ENCODE assay signal across 32 mouse cellular contexts in the genomic region with DNA sequence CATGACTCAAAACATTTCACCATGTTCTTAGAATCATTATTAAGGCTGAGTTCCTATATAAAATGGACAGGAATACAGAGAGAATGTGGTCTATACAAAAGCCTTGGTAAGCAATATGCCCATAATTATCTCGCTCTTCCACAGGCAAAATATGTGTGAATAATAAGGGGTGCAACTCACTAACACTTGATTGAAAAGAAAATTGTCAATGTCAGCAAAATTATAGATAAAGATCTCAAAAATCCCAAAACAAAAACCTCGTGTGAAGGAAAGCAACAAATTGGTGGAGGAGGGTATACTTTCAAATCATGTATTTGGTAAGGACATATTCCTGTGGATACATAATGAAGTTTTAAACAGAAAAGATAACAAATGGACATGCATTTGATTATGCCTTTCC.
"Had no signal": no experiment of that assay in that cellular context is flagged by ENCODE, and none has a peak within 500 bp of the region (broad histone marks: within the 10 kb centered on the region; RNA-seq: fewer than 3 reads in every experiment).

No protein-coding gene starts in this region.

- H3K9me3 ChIP-seq: limb, embryonic 10.5 days; limb, embryonic 12.5 days; limb, embryonic 13.5 days; limb, embryonic 15.5 days; liver, embryonic 12.5 days; liver, embryonic 13.5 days; liver, embryonic 15.5 days; lung, embryonic 15.5 days; megakaryocyte, embryonic 14.5 days; midbrain, embryonic 10.5 days; midbrain, embryonic 12.5 days; midbrain, embryonic 13.5 days; midbrain, embryonic 15.5 days; neural tube, embryonic 12.5 days; neural tube, embryonic 13.5 days had no signal

- H3K4me3 ChIP-seq: limb, embryonic 10.5 days; limb, embryonic 12.5 days; limb, embryonic 13.5 days; limb, embryonic 15.5 days; liver, embryonic 12.5 days; liver, embryonic 13.5 days; liver, embryonic 15.5 days; lung, embryonic 15.5 days; megakaryocyte, embryonic 14.5 days; midbrain, embryonic 10.5 days; midbrain, embryonic 12.5 days; midbrain, embryonic 13.5 days; midbrain, embryonic 15.5 days; myocyte; neural tube, embryonic 12.5 days; neural tube, embryonic 13.5 days had no signal

- H3K27ac ChIP-seq: limb, embryonic 10.5 days; limb, embryonic 12.5 days; limb, embryonic 13.5 days; limb, embryonic 15.5 days; liver, embryonic 12.5 days; liver, embryonic 13.5 days; liver, embryonic 14.5 days; liver, embryonic 15.5 days; lung, embryonic 15.5 days; macrophage; midbrain, embryonic 10.5 days; midbrain, embryonic 12.5 days; midbrain, embryonic 13.5 days; midbrain, embryonic 15.5 days; neural tube, embryonic 12.5 days; neural tube, embryonic 13.5 days had no signal

- H3K36me3 ChIP-seq: limb, embryonic 10.5 days; limb, embryonic 12.5 days; limb, embryonic 13.5 days; limb, embryonic 15.5 days; liver, embryonic 12.5 days; liver, embryonic 13.5 days; liver, embryonic 15.5 days; lung, embryonic 15.5 days; midbrain, embryonic 10.5 days; midbrain, embryonic 12.5 days; midbrain, embryonic 13.5 days; midbrain, embryonic 15.5 days; neural tube, embryonic 12.5 days; neural tube, embryonic 13.5 days had no signal

- ATAC-seq: liver, embryonic 12.5 days; liver, postnatal 0 days; lung, postnatal 0 days; midbrain, embryonic 13.5 days; midbrain, embryonic 15.5 days; midbrain, embryonic 16.5 days had no signal

- H3K4me2 ChIP-seq: limb, embryonic 12.5 days; limb, embryonic 13.5 days; limb, embryonic 15.5 days; liver, embryonic 11.5 days; liver, embryonic 12.5 days; liver, embryonic 13.5 days; liver, embryonic 15.5 days; lung, embryonic 14.5 days; lung, embryonic 15.5 days; midbrain, embryonic 11.5 days; midbrain, embryonic 12.5 days; midbrain, embryonic 13.5 days; midbrain, embryonic 15.5 days; neural tube, embryonic 12.5 days; neural tube, embryonic 13.5 days had no signal

- DNase-seq: left cerebral cortex, postnatal 4 days; liver; liver, embryonic 13.5 days; liver, postnatal 0 days; lung, adult 18-20 months; lung, adult 2 months; lung, embryonic 14.5 days; lung, postnatal 14 days; lung, postnatal 36 days; lung, postnatal 4 days; midbrain, embryonic 14.5 days had no signal

- H3K4me1 ChIP-seq: limb, embryonic 10.5 days; limb, embryonic 12.5 days; limb, embryonic 13.5 days; liver, embryonic 12.5 days; liver, embryonic 13.5 days; liver, embryonic 15.5 days; lung, embryonic 15.5 days; megakaryocyte, embryonic 14.5 days; midbrain, embryonic 10.5 days; midbrain, embryonic 12.5 days; midbrain, embryonic 13.5 days; midbrain, embryonic 15.5 days; neural tube, embryonic 12.5 days; neural tube, embryonic 13.5 days had no signal

- H3K27me3 ChIP-seq: limb, embryonic 12.5 days; limb, embryonic 13.5 days; limb, embryonic 15.5 days; liver, embryonic 12.5 days; liver, embryonic 13.5 days; liver, embryonic 15.5 days; lung, embryonic 15.5 days; megakaryocyte, embryonic 14.5 days; midbrain, embryonic 12.5 days; midbrain, embryonic 13.5 days; midbrain, embryonic 15.5 days; neural tube, embryonic 12.5 days; neural tube, embryonic 13.5 days had no signal

- H3K9ac ChIP-seq: limb, embryonic 12.5 days; limb, embryonic 13.5 days; limb, embryonic 15.5 days; liver, embryonic 12.5 days; liver, embryonic 13.5 days; liver, embryonic 14.5 days; liver, embryonic 15.5 days; liver, postnatal 0 days; lung, embryonic 14.5 days; lung, embryonic 15.5 days; midbrain, embryonic 12.5 days; midbrain, embryonic 13.5 days; midbrain, embryonic 15.5 days; neural tube, embryonic 12.5 days; neural tube, embryonic 13.5 days had no signal
